Mouse (Mus musculus) embryo, embryonic 9.5 days (tissue): ENCODE results near the gene Tmem92.

Experiments
- DNase-seq: peaks from one replicate; pipeline ENCODE4 v3.0.0-alpha.2; 2017; ENCODE audit errors: extremely low spot score

The Tmem92 gene

GRCm38 (mm10) chr11:94729565-94729964 is 52.9 kb downstream of the Tmem92 start:
- no peak for DNase-seq

GRCm38 (mm10) chr11:94728545-94728944 is 54.0 kb downstream of the Tmem92 start:
- no peak for DNase-seq

- no peak for DNase-seq
Measured at GRCm38 (mm10) chr11:94727306-94727705, 55.2 kb downstream of the Tmem92 start.
